Mouse (Mus musculus) E14TG2a.4 (cell line): ENCODE measurements around the gene Cbx7.

ENCODE experiments used
- H3K27me3 ChIP-seq: 2 replicates; pipeline ENCODE4 v1.6.1; 2014; ENCODE audit warnings: low read length, control low read depth; ENCODE audit not compliant: insufficient read depth
- H3K36me3 ChIP-seq: 2 replicates; pipeline ENCODE4 v1.6.1; 2014; ENCODE audit warnings: low read length, control low read depth; ENCODE audit not compliant: insufficient read depth
- H3K4me1 ChIP-seq: replicated peaks from 2 replicates; pipeline ENCODE4 v1.6.1; 2014; ENCODE audit warnings: low read depth, low read length, control low read depth
- H3K4me3 ChIP-seq: replicated peaks from 2 replicates; pipeline ENCODE4 v1.5.1; 2014; ENCODE audit warnings: mild to moderate bottlenecking, low read length
- H3K9me3 ChIP-seq: 2 replicates; pipeline ENCODE4 v1.6.1; 2014; ENCODE audit warnings: low read length, control low read depth
- CTCF ChIP-seq: conservative IDR thresholded peaks from 2 replicates; pipeline ENCODE4 v1.5.1; 2014; ENCODE audit warnings: low read length
- NANOG ChIP-seq: IDR thresholded peaks from 2 replicates; pipeline ENCODE4 v1.6.1; 2014; ENCODE audit warnings: borderline replicate concordance, low read length, mixed read lengths
- POU5F1 ChIP-seq: IDR thresholded peaks from 2 replicates; pipeline ENCODE4 v1.6.1; 2014; ENCODE audit warnings: low read length, borderline replicate concordance

Cbx7 gene

DNA sequence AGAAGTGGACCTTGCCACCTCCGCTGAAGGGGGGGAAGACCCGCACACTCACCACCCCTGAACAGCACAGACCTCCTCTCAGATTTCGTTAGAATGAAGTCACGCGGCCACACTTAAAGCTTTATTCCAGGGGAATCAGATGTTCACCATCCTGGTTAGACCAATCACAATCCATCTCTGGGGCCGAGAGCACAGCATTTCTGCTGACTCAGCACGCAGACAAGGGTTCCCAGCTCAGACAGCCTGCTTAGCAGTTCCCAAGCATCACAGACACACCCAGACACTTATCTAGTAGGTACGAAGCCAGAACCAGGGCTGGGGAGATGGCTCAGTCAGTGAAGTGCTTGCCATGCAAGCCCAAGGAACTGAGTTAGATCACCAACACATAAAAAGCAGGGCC lies 15.3 kb upstream of the Cbx7 start:
- peaks cover 44% of the 10 kb centered on the region for H3K27me3 ChIP-seq
- TF ChIP-seq CTCF, result no peak
- H3K4me1 ChIP-seq, result peaks cover 47% of the 10 kb centered on the region
- no peak overlapping the region for H3K4me3 ChIP-seq
- no peaks in the 10 kb centered on the region for H3K9me3 ChIP-seq
- no peaks in the 10 kb centered on the region for H3K36me3 ChIP-seq

GRCm38 (mm10) chr15:79985471-79985870 lies 14.6 kb upstream of the Cbx7 start:
- Histone ChIP-seq H3K4me3 (no peak overlapping the region), H3K4me1 (peaks cover 54% of the 10 kb centered on the region), H3K27me3 (peaks cover 44% of the 10 kb centered on the region), H3K36me3 (no peaks in the 10 kb centered on the region), H3K9me3 (no peaks in the 10 kb centered on the region)
- TF ChIP-seq NANOG (no peak), CTCF (no peak), POU5F1 (no peak)

DNA sequence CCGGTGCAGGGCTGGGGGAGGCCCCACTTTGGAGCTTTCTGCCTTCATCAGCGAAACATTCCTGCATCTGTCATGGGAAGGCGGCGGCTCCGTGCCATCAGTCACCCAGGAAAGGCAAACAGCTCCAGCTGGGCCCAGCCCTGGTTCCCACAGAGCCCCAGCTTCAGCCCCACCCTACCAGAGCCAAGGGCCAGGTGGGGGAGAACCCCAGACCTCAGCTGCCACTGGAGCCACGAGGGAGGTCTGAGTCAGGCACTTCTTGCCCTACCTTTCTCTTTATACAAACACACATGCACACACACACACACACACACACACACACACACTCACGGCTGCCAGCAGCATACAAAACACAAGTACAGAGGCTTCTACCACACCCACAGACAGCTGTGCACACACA lies 13.2 kb upstream of the Cbx7 start:
- peaks cover 41% of the 10 kb centered on the region for H3K27me3 ChIP-seq
- H3K9me3 ChIP-seq, result no peaks in the 10 kb centered on the region
- H3K36me3 ChIP-seq, result no peaks in the 10 kb centered on the region
- TF ChIP-seq POU5F1 (no peak), NANOG (no peak), CTCF (no peak)
- no peak overlapping the region for H3K4me3 ChIP-seq
- peaks cover 62% of the 10 kb centered on the region for H3K4me1 ChIP-seq

DNA sequence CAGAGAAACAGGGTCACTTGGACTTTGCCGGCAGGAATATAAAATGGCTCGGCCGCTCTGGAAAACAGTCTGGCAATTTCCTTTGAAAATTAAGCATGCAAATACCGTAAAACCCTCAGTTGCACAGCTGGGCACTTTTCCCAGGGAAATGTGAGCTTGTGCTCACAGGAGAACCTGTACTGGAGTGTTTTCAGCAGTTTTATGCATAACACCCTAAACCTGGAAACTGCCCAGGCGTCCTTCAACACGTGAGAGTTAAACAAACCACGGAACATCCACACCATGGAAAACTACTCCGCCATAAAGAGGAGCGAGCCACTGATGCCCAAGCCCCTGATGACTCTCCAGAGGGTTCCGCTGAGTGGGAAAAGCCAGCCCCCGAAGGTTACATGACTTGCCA lies 9.8 kb upstream of the Cbx7 start:
- Histone ChIP-seq H3K9me3 (no peaks in the 10 kb centered on the region), H3K4me1 (peaks cover 51% of the 10 kb centered on the region), H3K27me3 (peaks cover 35% of the 10 kb centered on the region), H3K36me3 (no peaks in the 10 kb centered on the region), H3K4me3 (peak overlapping the region; percentile 66)
- TF ChIP-seq POU5F1, result no peak
- TF ChIP-seq CTCF, result no peak
- TF ChIP-seq NANOG, result no peak

GRCm38 (mm10) chr15:79972186-79972585 lies 1.3 kb upstream of the Cbx7 start:
- no peaks in the 10 kb centered on the region for H3K9me3 ChIP-seq
- H3K36me3 ChIP-seq, result peaks cover 29% of the 10 kb centered on the region
- H3K4me3 ChIP-seq, result 0 out of 2 replicates have a peak overlapping the region, but pooled peaks have one; percentile 23
- H3K27me3 ChIP-seq, result no peaks in the 10 kb centered on the region
- H3K4me1 ChIP-seq, result peaks cover 35% of the 10 kb centered on the region
- TF ChIP-seq POU5F1 (no peak), NANOG (no peak), CTCF (no peak)

- Histone ChIP-seq H3K4me3 (peak overlapping the region; percentile 94), H3K4me1 (peaks cover 51% of the 10 kb centered on the region), H3K36me3 (peaks cover 45% of the 10 kb centered on the region), H3K27me3 (no peaks in the 10 kb centered on the region), H3K9me3 (no peaks in the 10 kb centered on the region)
- TF ChIP-seq POU5F1, result no peak
- no peak for TF ChIP-seq CTCF
- TF ChIP-seq NANOG, result no peak
Observed at GRCm38 (mm10) chr15:79970491-79970890, 428 bp downstream of the Cbx7 start.

GRCm38 (mm10) chr15:79967346-79967745 lies 3.6 kb downstream of the Cbx7 start:
- peaks cover 71% of the 10 kb centered on the region for H3K4me1 ChIP-seq
- no peaks in the 10 kb centered on the region for H3K27me3 ChIP-seq
- peaks cover 67% of the 10 kb centered on the region for H3K36me3 ChIP-seq
- TF ChIP-seq NANOG (no peak), POU5F1 (no peak), CTCF (no peak)
- no peaks in the 10 kb centered on the region for H3K9me3 ChIP-seq
- peak overlapping the region; percentile 94 for H3K4me3 ChIP-seq

- Histone ChIP-seq H3K36me3 (peaks cover 83% of the 10 kb centered on the region), H3K4me3 (no peak overlapping the region), H3K27me3 (no peaks in the 10 kb centered on the region), H3K9me3 (no peaks in the 10 kb centered on the region), H3K4me1 (peaks cover 89% of the 10 kb centered on the region)
- no peak for TF ChIP-seq CTCF
- no peak for TF ChIP-seq NANOG
- no peak for TF ChIP-seq POU5F1
Observed at GRCm38 (mm10) chr15:79964376-79964775, 6.5 kb downstream of the Cbx7 start.

GRCm38 (mm10) chr15:79962661-79963060 lies 8.3 kb downstream of the Cbx7 start:
- peaks cover 82% of the 10 kb centered on the region for H3K36me3 ChIP-seq
- no peaks in the 10 kb centered on the region for H3K27me3 ChIP-seq
- no peak for TF ChIP-seq NANOG
- no peak for TF ChIP-seq POU5F1
- no peak for TF ChIP-seq CTCF
- H3K4me3 ChIP-seq, result peak overlapping the region; percentile 57
- H3K9me3 ChIP-seq, result no peaks in the 10 kb centered on the region
- peaks cover 89% of the 10 kb centered on the region for H3K4me1 ChIP-seq
